Mouse (Mus musculus): ENCODE measurements around the gene Tnfrsf18. TPM values are rescaled to one million over a fixed set of nuclear protein-coding genes. Genes with fewer than 3 reads are reported as not detected.

Tnfrsf18 gene
- polyA plus RNA-seq, 2 experiments, result 1.9 to 4.7 TPM

DNA sequence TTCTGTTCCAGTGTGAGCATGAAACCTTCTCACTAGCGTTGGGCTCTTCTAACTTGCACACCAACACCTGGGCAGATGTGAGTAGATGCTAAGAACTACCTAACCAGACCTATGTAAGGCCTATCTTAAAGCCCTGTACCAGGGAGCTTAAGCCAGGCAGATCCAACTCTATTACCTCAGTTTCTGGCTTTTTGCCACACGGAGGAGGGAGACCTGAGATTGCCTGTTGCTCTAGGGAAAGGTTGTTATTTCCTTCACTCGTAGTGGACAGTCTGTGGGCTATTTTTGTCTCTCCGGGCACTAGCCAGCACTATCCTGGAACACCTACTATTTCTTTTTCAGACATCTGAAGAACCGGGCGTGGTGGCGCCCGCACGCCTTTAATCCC, 38.5 kb downstream of the Tnfrsf18 start:
- Histone ChIP-seq H3K9ac (ENCODE audit: low read depth, low read length, severe bottlenecking) (no peak overlapping the region), H3K27ac (replicated peaks; ENCODE audit: low read depth, low read length) (no peak overlapping the region), H3K36me3 (ENCODE audit: control insufficient read depth, insufficient read depth, low read length) (no peaks in the 10 kb centered on the region), H3K4me3 (replicated peaks; ENCODE audit: low read length) (no peak overlapping the region), H3K27me3 (ENCODE audit: control insufficient read depth, insufficient read depth, low read length) (no peaks in the 10 kb centered on the region), H3K4me1 (ENCODE audit: control insufficient read depth, insufficient read depth, low read length) (no peaks in the 10 kb centered on the region), H3K9me3 (ENCODE audit: control insufficient read depth, low read length) (no peaks in the 10 kb centered on the region), H3K4me2 (replicated peaks; ENCODE audit: low read depth, low read length, severe bottlenecking) (no peak overlapping the region)
- TF ChIP-seq POLR2A (IDR thresholded peaks at IDR 0.05; ENCODE audit: borderline replicate concordance, extremely low read depth, insufficient read depth, insufficient read length), result no peak
- DNase-seq (ENCODE audit: low spot score) (no peak), ATAC-seq (ENCODE audit: low FRiP score, low read depth) (no peak)
- 82% methylated on average over 9 of the region's 9 CpGs for WGBS

DNA sequence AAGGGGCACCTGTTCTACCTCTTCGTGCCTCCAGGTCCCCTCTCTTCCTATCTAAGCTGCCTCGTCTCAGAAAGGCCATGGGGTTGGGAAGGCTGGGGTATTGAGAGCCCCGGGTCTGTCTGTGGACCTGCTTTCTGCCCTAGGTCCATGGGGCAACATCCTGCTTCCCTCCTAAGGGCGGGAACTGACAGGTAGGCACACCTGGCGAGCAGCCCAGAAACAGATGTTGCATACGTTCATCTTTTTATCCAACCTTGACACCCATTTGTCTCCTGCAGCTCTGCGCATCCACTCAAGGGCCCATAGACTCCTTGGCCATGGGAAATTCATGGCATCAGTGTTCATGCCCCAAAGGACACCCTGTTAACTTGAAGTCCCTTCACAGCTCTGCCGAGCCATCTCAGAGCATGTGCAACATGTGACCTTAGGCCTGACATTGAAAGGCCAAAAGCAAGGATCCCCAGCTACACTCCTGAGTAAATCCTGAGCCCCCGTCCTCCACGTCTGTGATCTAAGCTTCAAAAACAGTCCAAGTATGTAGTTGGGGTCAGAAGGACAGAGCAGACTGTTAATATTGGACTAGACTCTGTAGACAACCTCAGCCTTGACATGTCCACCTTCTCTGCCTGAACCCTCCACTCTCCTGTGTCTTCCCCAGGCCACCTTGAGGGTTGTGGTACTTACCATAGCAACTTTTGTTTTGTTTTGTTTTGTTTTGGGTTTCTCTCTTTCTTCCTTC, 39.4 kb downstream of the Tnfrsf18 start:
- H3K4me2 ChIP-seq (replicated peaks; ENCODE audit: low read depth, low read length, severe bottlenecking), result no peak overlapping the region
- no peak overlapping the region for H3K27ac ChIP-seq (replicated peaks; ENCODE audit: low read depth, low read length)
- no peak overlapping the region for H3K9ac ChIP-seq (ENCODE audit: low read depth, low read length, severe bottlenecking)
- TF ChIP-seq POLR2A (IDR thresholded peaks at IDR 0.05; ENCODE audit: borderline replicate concordance, extremely low read depth, insufficient read depth, insufficient read length), result no peak
- DNase-seq (ENCODE audit: low spot score), result no peak
- peaks cover under 1% of the 10 kb centered on the region; the same call in 1 of the 2 replicates for H3K4me1 ChIP-seq (ENCODE audit: control insufficient read depth, insufficient read depth, low read length)
- no peaks in the 10 kb centered on the region for H3K27me3 ChIP-seq (ENCODE audit: control insufficient read depth, insufficient read depth, low read length)
- ATAC-seq (ENCODE audit: low FRiP score, low read depth), result no peak
- no peak overlapping the region for H3K4me3 ChIP-seq (replicated peaks; ENCODE audit: low read length)
- H3K36me3 ChIP-seq (ENCODE audit: control insufficient read depth, insufficient read depth, low read length), result no peaks in the 10 kb centered on the region
- WGBS, result 86% methylated on average over 10 of the region's 10 CpGs
- H3K9me3 ChIP-seq (ENCODE audit: control insufficient read depth, low read length), result no peaks in the 10 kb centered on the region

DNA sequence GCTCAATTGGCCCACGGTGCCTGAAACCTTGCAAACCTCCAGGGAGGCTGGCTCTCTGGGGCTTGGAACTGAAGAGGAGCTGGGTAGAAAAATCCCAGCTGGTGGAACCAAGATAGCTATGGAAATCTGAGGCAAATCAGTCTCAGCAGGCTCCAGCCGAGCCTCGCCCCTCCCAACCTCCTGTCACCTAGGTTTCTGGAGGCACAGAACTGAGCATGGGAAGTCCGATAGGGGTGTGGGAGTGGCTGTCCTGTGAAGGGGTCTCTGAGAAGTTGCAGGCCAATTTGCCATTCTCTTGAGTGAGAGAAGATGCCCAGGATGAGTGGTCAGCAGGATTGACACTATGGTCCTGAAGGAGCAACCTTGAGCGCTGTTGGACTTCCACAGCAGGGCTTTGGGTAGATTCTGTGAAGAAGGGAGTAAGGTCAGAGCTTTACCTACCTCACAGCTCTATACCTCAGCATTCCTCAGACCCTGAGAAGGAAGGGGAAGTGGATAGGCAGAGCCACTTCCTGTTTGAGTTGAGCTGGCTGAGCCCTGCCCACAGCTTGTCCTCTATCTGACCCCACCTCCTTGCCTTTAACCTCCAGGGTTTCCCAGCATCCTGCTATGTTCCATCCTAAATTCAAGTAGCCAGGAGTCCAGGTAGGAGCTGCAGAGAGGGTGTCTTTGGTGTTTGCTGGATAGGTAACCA, 41.4 kb downstream of the Tnfrsf18 start:
- H3K4me1 ChIP-seq (ENCODE audit: control insufficient read depth, insufficient read depth, low read length), result peaks cover 3% of the 10 kb centered on the region; the same call in 1 of the 2 replicates
- no peak overlapping the region for H3K9ac ChIP-seq (ENCODE audit: low read depth, low read length, severe bottlenecking)
- H3K9me3 ChIP-seq (ENCODE audit: control insufficient read depth, low read length), result no peaks in the 10 kb centered on the region
- DNase-seq (ENCODE audit: low spot score), result no peak
- H3K27me3 ChIP-seq (ENCODE audit: control insufficient read depth, insufficient read depth, low read length), result no peaks in the 10 kb centered on the region
- H3K4me2 ChIP-seq (replicated peaks; ENCODE audit: low read depth, low read length, severe bottlenecking), result no peak overlapping the region
- ATAC-seq (ENCODE audit: low FRiP score, low read depth), result no peak
- no peaks in the 10 kb centered on the region for H3K36me3 ChIP-seq (ENCODE audit: control insufficient read depth, insufficient read depth, low read length)
- WGBS, result 62% methylated on average over 5 of the region's 5 CpGs
- H3K4me3 ChIP-seq (replicated peaks; ENCODE audit: low read length), result no peak overlapping the region
- no peak for TF ChIP-seq POLR2A (IDR thresholded peaks at IDR 0.05; ENCODE audit: borderline replicate concordance, extremely low read depth, insufficient read depth, insufficient read length)
- H3K27ac ChIP-seq (replicated peaks; ENCODE audit: low read depth, low read length), result no peak overlapping the region

DNA sequence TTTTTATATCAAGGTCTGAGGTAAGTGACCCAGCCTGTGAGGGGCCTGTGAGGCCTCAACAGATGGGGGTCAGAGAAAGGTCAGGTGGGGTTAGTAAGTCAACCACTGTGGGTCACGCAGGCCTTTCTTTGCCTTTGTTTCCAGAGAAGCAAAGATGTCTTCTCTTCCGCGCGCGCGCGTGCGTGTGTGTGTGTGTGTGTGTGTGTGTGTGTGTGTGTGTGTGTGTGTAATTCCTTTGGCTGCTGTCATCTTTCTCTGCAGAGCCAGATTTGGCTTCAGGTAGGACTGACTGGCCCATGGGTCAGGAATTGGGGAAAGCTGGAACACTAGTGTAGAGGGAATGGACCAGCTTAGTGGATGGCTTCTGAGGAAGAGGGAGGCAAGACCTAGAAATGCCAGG, 43.7 kb downstream of the Tnfrsf18 start:
- no peak overlapping the region for H3K4me2 ChIP-seq (replicated peaks; ENCODE audit: low read depth, low read length, severe bottlenecking)
- H3K36me3 ChIP-seq (ENCODE audit: control insufficient read depth, insufficient read depth, low read length), result no peaks in the 10 kb centered on the region
- TF ChIP-seq POLR2A (IDR thresholded peaks at IDR 0.05; ENCODE audit: borderline replicate concordance, extremely low read depth, insufficient read depth, insufficient read length), result no peak
- no peaks in the 10 kb centered on the region for H3K9me3 ChIP-seq (ENCODE audit: control insufficient read depth, low read length)
- no peak overlapping the region for H3K27ac ChIP-seq (replicated peaks; ENCODE audit: low read depth, low read length)
- no peak for DNase-seq (ENCODE audit: low spot score)
- peaks cover 3% of the 10 kb centered on the region; the same call in 1 of the 2 replicates for H3K4me1 ChIP-seq (ENCODE audit: control insufficient read depth, insufficient read depth, low read length)
- H3K9ac ChIP-seq (ENCODE audit: low read depth, low read length, severe bottlenecking), result no peak overlapping the region
- H3K27me3 ChIP-seq (ENCODE audit: control insufficient read depth, insufficient read depth, low read length), result no peaks in the 10 kb centered on the region
- no peak for ATAC-seq (ENCODE audit: low FRiP score, low read depth)
- 92% methylated on average over 8 of the region's 8 CpGs for WGBS
- H3K4me3 ChIP-seq (replicated peaks; ENCODE audit: low read length), result no peak overlapping the region

DNA sequence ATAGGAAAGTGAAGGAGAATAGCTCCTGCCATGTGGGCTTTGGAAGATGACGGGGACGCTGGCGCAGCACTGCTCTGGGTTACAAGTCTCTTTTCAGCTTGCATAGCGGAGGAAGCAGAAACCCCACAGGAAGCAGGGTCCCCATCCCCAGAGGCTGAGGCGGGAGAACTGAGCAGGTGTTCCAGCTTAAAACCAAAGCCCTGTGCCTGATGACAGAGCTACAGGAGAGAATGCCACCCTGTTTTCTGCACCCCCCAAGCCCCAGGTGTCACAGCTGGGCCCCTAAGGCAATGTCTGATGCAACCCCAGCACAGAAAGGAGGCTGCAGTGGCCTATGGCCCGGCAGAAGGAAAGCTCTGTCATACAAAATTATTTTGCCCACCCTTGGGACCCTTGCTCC, 44.3 kb downstream of the Tnfrsf18 start:
- H3K9me3 ChIP-seq (ENCODE audit: control insufficient read depth, low read length), result no peaks in the 10 kb centered on the region
- H3K9ac ChIP-seq (ENCODE audit: low read depth, low read length, severe bottlenecking), result no peak overlapping the region
- TF ChIP-seq POLR2A (IDR thresholded peaks at IDR 0.05; ENCODE audit: borderline replicate concordance, extremely low read depth, insufficient read depth, insufficient read length), result no peak
- H3K4me2 ChIP-seq (replicated peaks; ENCODE audit: low read depth, low read length, severe bottlenecking), result no peak overlapping the region
- H3K36me3 ChIP-seq (ENCODE audit: control insufficient read depth, insufficient read depth, low read length), result no peaks in the 10 kb centered on the region
- ATAC-seq (ENCODE audit: low FRiP score, low read depth) (no peak), DNase-seq (ENCODE audit: low spot score) (no peak)
- H3K27ac ChIP-seq (replicated peaks; ENCODE audit: low read depth, low read length), result no peak overlapping the region; the same call in 1 of the 2 replicates
- no peak overlapping the region for H3K4me3 ChIP-seq (replicated peaks; ENCODE audit: low read length)
- H3K4me1 ChIP-seq (ENCODE audit: control insufficient read depth, insufficient read depth, low read length), result peaks cover 3% of the 10 kb centered on the region; the same call in 1 of the 2 replicates
- no peaks in the 10 kb centered on the region for H3K27me3 ChIP-seq (ENCODE audit: control insufficient read depth, insufficient read depth, low read length)
- 55% methylated on average over 6 of the region's 6 CpGs for WGBS

Data from limb, embryonic 14.5 days (tissue).